Mouse (Mus musculus) neural tube, embryonic 15.5 days (tissue): ENCODE measurements at regions not wholly inside any gene's neighbourhood (a gene's known extent, or its start where the extent isn't known, plus 50 kb on each side); places are given as distances from the start of the nearest gene placed in this dataset.

ENCODE experiments used
- ATAC-seq: fragments of 200-750 bp; cut with Nextera tagmentation; 2 replicates; pipeline ENCODE4 v1.8.0; 2017; ENCODE audit warnings: mild to moderate bottlenecking, moderate TSS enrichment, moderate library complexity; ENCODE audit not compliant: low FRiP score
- H3K27ac ChIP-seq: fragments of 300-500 bp; sonication (generic); replicated peaks from 2 replicates; pipeline ENCODE4 v1.5.1; 2015; ENCODE audit warnings: mild to moderate bottlenecking, inconsistent platforms
- H3K27me3 ChIP-seq: fragments of 300-500 bp; sonication (generic); replicated peaks from 2 replicates; pipeline ENCODE4 v1.6.1; 2015; ENCODE audit warnings: inconsistent platforms
- H3K36me3 ChIP-seq: fragments of 300-500 bp; sonication (generic); 2 replicates; pipeline ENCODE4 v1.6.1; 2015; ENCODE audit warnings: inconsistent platforms
- H3K4me1 ChIP-seq: fragments of 300-500 bp; sonication (generic); 2 replicates; pipeline ENCODE4 v1.6.1; 2015; ENCODE audit warnings: inconsistent platforms
- H3K4me2 ChIP-seq: fragments of 300-500 bp; sonication (generic); 2 replicates; pipeline ENCODE4 v1.6.1; 2015; ENCODE audit warnings: inconsistent platforms, mild to moderate bottlenecking, moderate library complexity
- H3K4me3 ChIP-seq: fragments of 300-500 bp; sonication (generic); replicated peaks from 2 replicates; pipeline ENCODE4 v1.5.1; 2015; ENCODE audit warnings: mild to moderate bottlenecking, inconsistent platforms
- H3K9ac ChIP-seq: fragments of 300-500 bp; sonication (generic); replicated peaks from 2 replicates; pipeline ENCODE4 v1.6.1; 2015; ENCODE audit warnings: mild to moderate bottlenecking, inconsistent platforms
- H3K9me3 ChIP-seq: fragments of 300-500 bp; sonication (generic); replicated peaks from 2 replicates; pipeline ENCODE4 v1.6.1; 2016; ENCODE audit warnings: inconsistent platforms
- WGBS: fragments of 180-500 bp; shearing (Covaris S2); methylation state at CpG from one replicate; pipeline ENCODE4 v1.1.7; 2015; ENCODE audit warnings: mixed read lengths; 5-methylcytosine and 5-hydroxymethylcytosine counted together

DNA sequence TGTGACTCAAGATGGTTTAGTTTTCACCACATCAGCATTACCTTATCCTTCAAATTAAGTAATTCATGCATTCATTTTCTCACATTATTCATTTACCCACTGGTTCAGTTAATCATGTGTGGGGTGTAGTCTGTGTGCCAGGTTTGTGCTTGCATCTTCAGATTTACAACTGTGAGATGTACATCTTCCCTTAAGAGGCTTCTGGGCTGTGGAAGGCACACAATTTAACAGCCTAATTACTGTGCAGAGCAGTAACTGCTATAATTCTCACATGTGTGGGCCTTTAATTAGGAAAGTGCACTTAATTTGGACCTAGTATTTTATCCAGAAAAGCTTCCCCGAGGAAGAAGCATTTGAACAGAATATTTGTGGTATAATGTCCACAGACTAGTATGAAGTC is 555.0 kb downstream of the Fscb start:
- 0 out of 2 replicates have a peak, but pooled peaks cover 3% of the 10 kb centered on the region for H3K4me1 ChIP-seq
- H3K9me3 ChIP-seq: no peaks in the 10 kb centered on the region
- no peak overlapping the region for H3K4me3 ChIP-seq
- 29% methylated on average over 1 of the region's 1 CpGs for WGBS
- H3K27me3 ChIP-seq: no peaks in the 10 kb centered on the region
- no peak overlapping the region for H3K9ac ChIP-seq
- H3K36me3 ChIP-seq: no peaks in the 10 kb centered on the region
- H3K27ac ChIP-seq: no peak overlapping the region
- peak; percentile 50; the same call in 1 of the 2 replicates for ATAC-seq
- H3K4me2 ChIP-seq: no peak overlapping the region
